Mouse (Mus musculus): ENCODE measurements around the gene Tead1.

- TF ChIP-seq EP300 (IDR thresholded peaks at IDR 0.05; ENCODE audit: low read depth) (no peak), CTCF (IDR thresholded peaks at IDR 0.05; ENCODE audit: low read depth) (no peak)
Observed at GRCm38 (mm10) chr7:112685993-112686392, 6.9 kb downstream of the Tead1 start.

Measured in liver, postnatal 0 days (tissue).